Mouse (Mus musculus): ENCODE results near the gene Fuom. TPM values are rescaled to one million over a fixed set of nuclear protein-coding genes. Genes with fewer than 3 reads are reported as not detected.

Gene Fuom
- polyA plus RNA-seq, 1 experiment from 2014 or later, result 13.9 TPM

GRCm38 (mm10) chr7:140092924-140093528, 9.2 kb downstream of the Fuom start, which contains the start of gene Prap1:
Gene Prap1, plus strand, starts transcription at chr7:140093395.
- H3K4me3 ChIP-seq, result no peak within 1 kb of the TSS
- DNase-seq (ENCODE audit: low spot score), result no peak
- H3K4me1 ChIP-seq, result peaks cover 5% of the 10 kb centered on the region; the same call in 1 of the 2 replicates
- H3K27ac ChIP-seq, result no peak within 1 kb of the TSS
- 0 out of 2 replicates have a peak, but pooled peaks cover 5% of the 10 kb centered on the region for H3K27me3 ChIP-seq (ENCODE audit: low read depth, poor library complexity, severe bottlenecking)
- H3K9me3 ChIP-seq (replicated peaks), result no peaks in the 10 kb centered on the region
- no peaks in the 10 kb centered on the region for H3K36me3 ChIP-seq
- 66% methylated on average over 5 of the region's 5 CpGs for WGBS

GRCm38 (mm10) chr7:140090601-140091000, 11.6 kb downstream of the Fuom start:
- peaks cover 5% of the 10 kb centered on the region; the same call in 1 of the 2 replicates for H3K4me1 ChIP-seq
- no peak for DNase-seq (ENCODE audit: low spot score)
- no peak overlapping the region for H3K4me3 ChIP-seq
- 82% methylated on average over 10 of the region's 10 CpGs for WGBS
- H3K36me3 ChIP-seq, result no peaks in the 10 kb centered on the region
- no peaks in the 10 kb centered on the region for H3K9me3 ChIP-seq (replicated peaks)
- no peak overlapping the region for H3K27ac ChIP-seq
- H3K27me3 ChIP-seq (ENCODE audit: low read depth, poor library complexity, severe bottlenecking), result no peaks in the 10 kb centered on the region

GRCm38 (mm10) chr7:140082242-140082678, 20.0 kb downstream of the Fuom start, which contains the start of gene Caly:
Gene Caly, minus strand, starts transcription at chr7:140082548.
- Histone ChIP-seq H3K4me3 (peak within 1 kb of the TSS; percentile 44; the same call in 1 of the 2 replicates), H3K9me3 (replicated peaks) (no peaks in the 10 kb centered on the region), H3K4me1 (peaks cover 24% of the 10 kb centered on the region), H3K27ac (no peak within 1 kb of the TSS), H3K27me3 (ENCODE audit: low read depth, poor library complexity, severe bottlenecking) (peaks cover 47% of the 10 kb centered on the region), H3K36me3 (no peaks in the 10 kb centered on the region)
- DNase-seq (ENCODE audit: low spot score), result peak; percentile 78
- 8% methylated on average over 18 of the region's 18 CpGs for WGBS

- DNase-seq (ENCODE audit: low spot score), result no peak
- no peaks in the 10 kb centered on the region for H3K9me3 ChIP-seq (replicated peaks)
- 24% methylated on average over 20 of the region's 20 CpGs for WGBS
These were observed 20.6 kb downstream of the Fuom start for GRCm38 (mm10) chr7:140081408-140082241.

GRCm38 (mm10) chr7:140080503-140081156, 21.6 kb downstream of the Fuom start:
- Histone ChIP-seq H3K4me1 (peaks cover 24% of the 10 kb centered on the region), H3K4me3 (peak overlapping the region; percentile 44), H3K27ac (peak overlapping the region; percentile 62), H3K9me3 (replicated peaks) (no peaks in the 10 kb centered on the region), H3K36me3 (no peaks in the 10 kb centered on the region), H3K27me3 (ENCODE audit: low read depth, poor library complexity, severe bottlenecking) (peaks cover 51% of the 10 kb centered on the region)
- 6% methylated on average over 24 of the region's 24 CpGs for WGBS
- peak; percentile 86 for DNase-seq (ENCODE audit: low spot score)

More at GRCm38 (mm10) chr7:140081408-140082241, 20.6 kb downstream of the Fuom start:
- peak overlapping the region; percentile 44; the same call in 1 of the 2 replicates for H3K4me3 ChIP-seq
- no peak overlapping the region for H3K27ac ChIP-seq
- no peaks in the 10 kb centered on the region for H3K36me3 ChIP-seq
- H3K27me3 ChIP-seq (ENCODE audit: low read depth, poor library complexity, severe bottlenecking), result peaks cover 47% of the 10 kb centered on the region
- H3K4me1 ChIP-seq, result peaks cover 24% of the 10 kb centered on the region

GRCm38 (mm10) chr7:140078711-140079110, 23.5 kb downstream of the Fuom start:
- no peaks in the 10 kb centered on the region for H3K36me3 ChIP-seq
- peaks cover 55% of the 10 kb centered on the region for H3K27me3 ChIP-seq (ENCODE audit: low read depth, poor library complexity, severe bottlenecking)
- 4% methylated on average over 5 of the region's 5 CpGs for WGBS
- peak; percentile 78 for DNase-seq (ENCODE audit: low spot score)
- peaks cover 24% of the 10 kb centered on the region for H3K4me1 ChIP-seq
- no peak overlapping the region for H3K4me3 ChIP-seq
- H3K27ac ChIP-seq, result no peak overlapping the region
- no peaks in the 10 kb centered on the region for H3K9me3 ChIP-seq (replicated peaks)

- WGBS, result 81% methylated on average over 6 of the region's 6 CpGs
- no peak overlapping the region for H3K4me3 ChIP-seq
These were observed 24.5 kb downstream of the Fuom start for GRCm38 (mm10) chr7:140077698-140078097.

GRCm38 (mm10) chr7:140070042-140070711, 32.1 kb downstream of the Fuom start:
- Histone ChIP-seq H3K4me3 (peak overlapping the region; percentile 45), H3K36me3 (no peaks in the 10 kb centered on the region), H3K4me1 (peaks cover 9% of the 10 kb centered on the region), H3K9me3 (replicated peaks) (no peaks in the 10 kb centered on the region), H3K27me3 (ENCODE audit: low read depth, poor library complexity, severe bottlenecking) (peaks cover 44% of the 10 kb centered on the region), H3K27ac (peak overlapping the region; percentile 75)
- 34% methylated on average over 39 of the region's 39 CpGs for WGBS
- DNase-seq (ENCODE audit: low spot score), result peak; percentile 49

More at GRCm38 (mm10) chr7:140077698-140078097, 24.5 kb downstream of the Fuom start:
- H3K27ac ChIP-seq, result no peak overlapping the region
- H3K27me3 ChIP-seq (ENCODE audit: low read depth, poor library complexity, severe bottlenecking), result peaks cover 51% of the 10 kb centered on the region
- H3K4me1 ChIP-seq, result peaks cover 24% of the 10 kb centered on the region
- H3K9me3 ChIP-seq (replicated peaks), result no peaks in the 10 kb centered on the region
- H3K36me3 ChIP-seq, result no peaks in the 10 kb centered on the region
- DNase-seq (ENCODE audit: low spot score), result no peak

- peaks cover 62% of the 10 kb centered on the region for H3K27me3 ChIP-seq (ENCODE audit: low read depth, poor library complexity, severe bottlenecking)
- no peaks in the 10 kb centered on the region for H3K9me3 ChIP-seq (replicated peaks)
- H3K36me3 ChIP-seq, result no peaks in the 10 kb centered on the region
- H3K4me3 ChIP-seq, result no peak overlapping the region
- no peak for DNase-seq (ENCODE audit: low spot score)
- H3K27ac ChIP-seq, result no peak overlapping the region
- 74% methylated on average over 6 of the region's 6 CpGs for WGBS
- peaks cover 11% of the 10 kb centered on the region for H3K4me1 ChIP-seq
These were observed 34.8 kb downstream of the Fuom start for GRCm38 (mm10) chr7:140067397-140067796.

- H3K36me3 ChIP-seq, result no peaks in the 10 kb centered on the region
- H3K27me3 ChIP-seq (ENCODE audit: low read depth, poor library complexity, severe bottlenecking), result peaks cover 76% of the 10 kb centered on the region
- DNase-seq (ENCODE audit: low spot score), result peak; percentile 79
- H3K9me3 ChIP-seq (replicated peaks), result no peaks in the 10 kb centered on the region
- no peak overlapping the region for H3K4me3 ChIP-seq
- 21% methylated on average over 7 of the region's 7 CpGs for WGBS
- peaks cover 25% of the 10 kb centered on the region for H3K4me1 ChIP-seq
- no peak overlapping the region for H3K27ac ChIP-seq
These were observed 39.1 kb downstream of the Fuom start for GRCm38 (mm10) chr7:140063092-140063491.

- Histone ChIP-seq H3K27me3 (ENCODE audit: low read depth, poor library complexity, severe bottlenecking) (peaks cover 84% of the 10 kb centered on the region), H3K4me1 (peaks cover 33% of the 10 kb centered on the region), H3K27ac (no peak overlapping the region), H3K36me3 (no peaks in the 10 kb centered on the region), H3K9me3 (replicated peaks) (no peaks in the 10 kb centered on the region), H3K4me3 (no peak overlapping the region)
- 18% methylated on average over 11 of the region's 11 CpGs for WGBS
- peak; percentile 51 for DNase-seq (ENCODE audit: low spot score)
These were observed 39.9 kb downstream of the Fuom start for GRCm38 (mm10) chr7:140062307-140062706.

GRCm38 (mm10) chr7:140061832-140062130, 40.5 kb downstream of the Fuom start:
- Histone ChIP-seq H3K4me1 (peaks cover 33% of the 10 kb centered on the region), H3K36me3 (no peaks in the 10 kb centered on the region), H3K4me3 (peak overlapping the region; percentile 54), H3K27ac (0 out of 2 replicates have a peak overlapping the region, but pooled peaks have one; percentile 76), H3K27me3 (ENCODE audit: low read depth, poor library complexity, severe bottlenecking) (peaks cover 89% of the 10 kb centered on the region), H3K9me3 (replicated peaks) (no peaks in the 10 kb centered on the region)
- no peak for DNase-seq (ENCODE audit: low spot score)
- 4% methylated on average over 6 of the region's 6 CpGs for WGBS

Data from limb, embryonic 10.5 days (tissue).